Mouse (Mus musculus) kidney, embryonic 14.5 days (tissue): ENCODE results near the gene Ttc21a. TPM values are rescaled to one million over a fixed set of nuclear protein-coding genes. Genes with fewer than 3 reads are reported as not detected.

Experiments used
- polyA plus RNA-seq: library from polyadenylated mRNA; unstranded; fragments of >200 nt; fragmentation: Nextera tagmentation; extraction: Ambion mirVana; gene quantifications from 2 replicates; pipeline ENCODE4 v1.2.1, GENCODE M21; 2014

Ttc21a gene
- polyA plus RNA-seq, 1 experiment from 2014 or later = 0.19 TPM

Other genes starting within 250 kb of the Ttc21a start
- gene Scn10a, start 218.3 kb upstream of the Ttc21a start, polyA plus RNA-seq = not detected in 2 replicates
- 0.04 and 0.06 TPM in 2 replicates for gene Scn11a, start 112.2 kb upstream of the Ttc21a start, polyA plus RNA-seq
- gene Wdr48, start 42.7 kb upstream of the Ttc21a start, polyA plus RNA-seq = 41.8 and 58.4 TPM in 2 replicates
- 17.8 and 22.1 TPM in 2 replicates for gene Gorasp1, start within 50 bp of the Ttc21a start, polyA plus RNA-seq
- 1.9 and 3.9 TPM in 2 replicates for gene Csrnp1, start 47.1 kb downstream of the Ttc21a start, polyA plus RNA-seq
- not detected in 2 replicates for gene Xirp1, start 86.0 kb downstream of the Ttc21a start, polyA plus RNA-seq
- gene Cx3cr1, start 132.3 kb downstream of the Ttc21a start, polyA plus RNA-seq = 3.0 and 7.4 TPM in 2 replicates
- not detected in 2 replicates for gene Ccr8, start 154.5 kb downstream of the Ttc21a start, polyA plus RNA-seq
- gene Slc25a38, start 172.8 kb downstream of the Ttc21a start, polyA plus RNA-seq = 26.2 and 30.3 TPM in 2 replicates
- gene Rpsa, start 190.1 kb downstream of the Ttc21a start, polyA plus RNA-seq = 2,066 and 2,566 TPM in 2 replicates
- not detected in 2 replicates for gene Mobp, start 212.1 kb downstream of the Ttc21a start, polyA plus RNA-seq